Mouse (Mus musculus): ENCODE results near the gene Msrb3. TPM values are rescaled to one million over a fixed set of nuclear protein-coding genes. Genes with fewer than 3 reads are reported as not detected.

Msrb3 gene
- polyA plus RNA-seq, 1 experiment from 2014 or later: 20.6 TPM

DNA sequence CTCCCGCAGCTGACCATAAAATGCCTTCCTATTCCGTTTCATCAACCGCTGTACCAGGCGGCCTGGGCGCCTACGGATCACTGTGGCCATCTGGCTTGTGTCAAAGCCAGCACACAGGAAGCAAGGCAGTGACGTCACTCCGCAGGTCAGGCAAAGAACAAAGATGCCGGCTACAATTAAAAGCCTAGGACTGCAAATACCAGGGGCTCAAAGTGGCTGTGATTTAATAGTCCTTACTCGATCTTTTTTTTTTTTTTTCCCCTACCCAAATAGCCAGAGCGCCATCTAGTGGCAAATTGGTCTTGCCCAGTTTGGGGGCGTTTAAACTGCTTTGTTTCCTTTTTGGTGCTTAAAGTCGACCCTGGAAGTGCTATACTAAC, 26.4 kb downstream of the Msrb3 start:
- no peaks in the 10 kb centered on the region for H3K27me3 ChIP-seq (ENCODE audit: insufficient read depth, poor library complexity, severe bottlenecking)
- 4% methylated on average over 13 of the region's 13 CpGs for WGBS
- peaks cover 58% of the 10 kb centered on the region for H3K4me1 ChIP-seq
- H3K4me3 ChIP-seq: peak overlapping the region; percentile 36; the same call in 1 of the 2 replicates
- H3K36me3 ChIP-seq: peaks cover 16% of the 10 kb centered on the region; the same call in 1 of the 2 replicates
- peak; percentile 90 for DNase-seq (ENCODE audit: low spot score)
- no peaks in the 10 kb centered on the region for H3K9me3 ChIP-seq
- peak overlapping the region; percentile 85 for H3K27ac ChIP-seq

- 57% methylated on average over 22 of the region's 22 CpGs for whole genome bisulfite sequencing
- Histone ChIP-seq H3K27me3 (ENCODE audit: insufficient read depth, poor library complexity, severe bottlenecking) (no peaks in the 10 kb centered on the region), H3K4me1 (peaks cover 58% of the 10 kb centered on the region), H3K9me3 (no peaks in the 10 kb centered on the region), H3K36me3 (peaks cover 16% of the 10 kb centered on the region; the same call in 1 of the 2 replicates), H3K4me3 (peak overlapping the region; percentile 36; the same call in 1 of the 2 replicates), H3K27ac (peak overlapping the region; percentile 85)
- DNase-seq (ENCODE audit: low spot score): no peak
Measured at GRCm38 (mm10) chr10:120871630-120872482, 27.0 kb downstream of the Msrb3 start.

DNA sequence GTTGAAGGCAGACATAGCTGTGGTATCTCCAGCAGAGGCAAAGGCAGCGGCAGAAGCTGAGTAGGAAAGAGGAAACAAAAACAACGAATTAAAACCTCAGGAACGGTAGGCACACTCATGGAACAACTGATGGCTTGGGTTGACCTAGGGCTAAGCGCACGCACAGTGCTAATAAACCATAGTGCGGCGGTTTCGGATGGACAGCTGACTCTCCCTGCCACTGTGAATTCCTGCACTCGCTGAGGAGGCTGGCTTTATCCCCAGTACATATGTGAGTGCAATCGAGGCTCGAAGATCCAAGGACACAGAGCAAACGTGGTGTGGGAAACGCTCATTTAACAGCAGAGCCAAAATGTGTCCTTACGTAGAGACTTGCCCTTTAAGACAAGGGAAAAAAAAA, 27.8 kb downstream of the Msrb3 start:
- Histone ChIP-seq H3K27me3 (ENCODE audit: insufficient read depth, poor library complexity, severe bottlenecking) (no peaks in the 10 kb centered on the region), H3K27ac (peak overlapping the region; percentile 59; the same call in 1 of the 2 replicates), H3K4me3 (no peak overlapping the region), H3K4me1 (peaks cover 51% of the 10 kb centered on the region), H3K36me3 (peaks cover 16% of the 10 kb centered on the region; the same call in 1 of the 2 replicates), H3K9me3 (no peaks in the 10 kb centered on the region)
- DNase-seq (ENCODE audit: low spot score): no peak
- 73% methylated on average over 14 of the region's 14 CpGs for WGBS

GRCm38 (mm10) chr10:120869241-120869775, 29.6 kb downstream of the Msrb3 start:
- Histone ChIP-seq H3K4me1 (peaks cover 35% of the 10 kb centered on the region), H3K27ac (no peak overlapping the region), H3K36me3 (peaks cover 16% of the 10 kb centered on the region; the same call in 1 of the 2 replicates)

DNA sequence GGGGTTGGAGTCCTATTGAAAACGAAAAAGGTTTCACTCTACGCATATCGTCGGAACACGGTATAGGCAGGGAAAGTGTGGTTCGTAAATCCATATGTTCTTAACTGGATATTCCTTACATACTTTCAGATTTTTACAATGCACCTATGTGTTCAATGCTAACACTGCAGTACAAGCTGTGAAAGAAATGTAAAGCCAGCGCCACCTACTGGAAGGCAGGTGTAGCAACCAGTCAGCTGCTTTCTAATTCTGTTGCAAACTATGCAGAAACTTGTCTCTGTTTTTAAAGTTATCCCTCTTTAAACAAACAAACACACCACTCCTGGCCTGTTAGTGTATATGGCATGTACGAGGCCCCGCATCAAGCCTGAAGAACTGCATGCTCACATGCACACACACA, 34.5 kb downstream of the Msrb3 start:
- DNase-seq (ENCODE audit: low spot score): peak; percentile 71
- H3K4me3 ChIP-seq: no peak overlapping the region
- no peaks in the 10 kb centered on the region for H3K27me3 ChIP-seq (ENCODE audit: insufficient read depth, poor library complexity, severe bottlenecking)
- WGBS: 28% methylated on average over 9 of the region's 9 CpGs
- peaks cover 15% of the 10 kb centered on the region for H3K36me3 ChIP-seq
- peaks cover 12% of the 10 kb centered on the region; the same call in 1 of the 2 replicates for H3K4me1 ChIP-seq
- no peak overlapping the region for H3K27ac ChIP-seq
- H3K9me3 ChIP-seq: no peaks in the 10 kb centered on the region

More at GRCm38 (mm10) chr10:120869241-120869775, 29.6 kb downstream of the Msrb3 start:
- peak; percentile 69 for DNase-seq (ENCODE audit: low spot score)
- no peaks in the 10 kb centered on the region for H3K9me3 ChIP-seq
- 88% methylated on average over 22 of the region's 22 CpGs for whole genome bisulfite sequencing
- H3K27me3 ChIP-seq (ENCODE audit: insufficient read depth, poor library complexity, severe bottlenecking): no peaks in the 10 kb centered on the region
- no peak overlapping the region for H3K4me3 ChIP-seq

DNA sequence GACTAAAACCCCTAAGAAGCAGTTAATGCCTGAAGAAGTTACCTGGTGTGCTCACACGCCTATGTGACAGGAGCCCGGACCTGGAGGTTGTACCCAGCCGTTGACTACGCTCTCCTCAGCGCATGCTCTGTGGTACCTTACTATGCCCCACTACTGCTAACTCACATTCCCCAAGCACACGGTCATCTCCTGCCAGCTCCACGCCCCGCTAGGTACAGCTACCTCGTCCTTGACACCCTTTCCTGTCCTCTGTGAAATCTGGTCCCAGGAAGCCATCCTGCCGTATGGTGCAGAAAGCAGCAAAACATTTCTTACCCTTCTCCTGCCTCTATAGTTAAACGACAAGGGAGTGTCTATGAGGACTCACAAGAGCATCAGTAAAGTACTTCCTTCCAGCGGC, 37.2 kb downstream of the Msrb3 start:
- H3K4me1 ChIP-seq: peaks cover 27% of the 10 kb centered on the region
- no peaks in the 10 kb centered on the region for H3K9me3 ChIP-seq
- peaks cover 10% of the 10 kb centered on the region for H3K36me3 ChIP-seq
- no peaks in the 10 kb centered on the region for H3K27me3 ChIP-seq (ENCODE audit: insufficient read depth, poor library complexity, severe bottlenecking)
- no peak overlapping the region for H3K4me3 ChIP-seq
- H3K27ac ChIP-seq: no peak overlapping the region
- no peak for DNase-seq (ENCODE audit: low spot score)
- 91% methylated on average over 12 of the region's 12 CpGs for WGBS

DNA sequence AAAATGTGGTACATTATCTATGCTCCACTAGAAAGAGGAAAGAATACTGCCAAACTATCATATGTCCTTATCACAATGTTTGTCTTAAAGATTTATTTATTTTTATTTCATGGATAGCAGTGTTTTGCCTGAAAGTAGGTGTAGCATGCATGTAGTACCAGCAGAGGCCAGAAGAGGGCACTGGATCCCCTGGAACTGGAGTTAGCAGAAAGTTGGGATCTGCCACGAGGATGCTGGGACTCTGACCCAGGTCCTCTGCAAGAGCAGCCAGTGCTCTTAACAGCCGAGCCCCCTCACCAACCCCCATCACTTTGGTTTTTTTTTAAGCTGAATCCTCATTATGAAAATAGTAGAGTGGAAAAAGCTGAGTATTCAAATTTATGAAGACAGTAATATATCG, 37.7 kb downstream of the Msrb3 start:
- no peak for DNase-seq (ENCODE audit: low spot score)
- H3K27ac ChIP-seq: no peak overlapping the region
- WGBS: 79% methylated on average over 3 of the region's 3 CpGs

DNA sequence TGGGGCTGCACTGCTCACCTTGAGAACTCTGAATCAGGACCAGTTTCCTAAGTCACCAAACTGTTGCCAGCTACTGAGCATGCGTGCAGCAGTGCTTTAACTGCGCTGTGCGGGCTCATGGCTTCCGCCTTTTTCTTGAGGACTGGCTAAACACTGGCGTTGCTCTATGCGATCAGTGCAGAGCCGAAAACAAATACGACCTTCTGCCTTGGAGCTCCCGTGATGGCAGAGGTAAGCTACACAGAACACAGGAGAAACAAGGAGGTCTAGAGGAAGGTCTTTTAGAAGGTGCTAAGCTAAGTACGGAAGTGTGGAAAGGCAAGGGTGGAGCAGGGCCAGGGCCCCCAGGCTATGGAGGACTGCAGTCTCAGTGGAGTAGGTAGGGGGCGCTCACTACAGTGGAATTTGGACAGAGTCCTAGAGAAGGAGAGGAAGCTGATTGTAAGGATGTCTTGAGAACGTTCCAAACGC, 41.3 kb downstream of the Msrb3 start:
- no peaks in the 10 kb centered on the region for H3K27me3 ChIP-seq (ENCODE audit: insufficient read depth, poor library complexity, severe bottlenecking)
- peaks cover 32% of the 10 kb centered on the region for H3K4me1 ChIP-seq
- H3K36me3 ChIP-seq: peaks cover 10% of the 10 kb centered on the region
- WGBS: 43% methylated on average over 13 of the region's 13 CpGs
- peak overlapping the region; percentile 38; the same call in 1 of the 2 replicates for H3K4me3 ChIP-seq
- H3K27ac ChIP-seq: peak overlapping the region; percentile 82
- H3K9me3 ChIP-seq: no peaks in the 10 kb centered on the region
- no peak for DNase-seq (ENCODE audit: low spot score)

More for the DNA sequence above, 37.7 kb downstream of the Msrb3 start:
- H3K4me1 ChIP-seq: peaks cover 27% of the 10 kb centered on the region
- H3K27me3 ChIP-seq (ENCODE audit: insufficient read depth, poor library complexity, severe bottlenecking): no peaks in the 10 kb centered on the region
- no peaks in the 10 kb centered on the region for H3K9me3 ChIP-seq
- no peak overlapping the region for H3K4me3 ChIP-seq
- peaks cover 10% of the 10 kb centered on the region for H3K36me3 ChIP-seq

DNA sequence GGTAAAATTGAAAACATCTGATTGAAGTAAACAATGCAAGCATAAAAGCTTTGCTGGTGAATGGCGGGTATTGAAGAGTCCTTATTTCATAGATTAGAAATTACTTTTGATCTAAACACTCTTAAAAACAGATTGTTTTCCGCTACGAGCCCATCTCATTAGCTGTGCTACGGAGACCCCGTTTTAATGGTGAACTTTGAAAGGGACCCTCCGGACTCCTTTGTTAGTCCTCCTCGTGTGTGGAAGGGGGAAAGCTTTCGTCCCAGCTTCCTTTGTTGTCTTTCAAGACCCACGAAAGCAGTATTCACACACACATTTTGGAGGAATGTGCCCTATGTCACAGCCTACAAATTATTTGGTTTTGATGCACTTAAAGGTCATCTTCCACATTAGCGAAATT, 44.6 kb downstream of the Msrb3 start:
- H3K4me1 ChIP-seq: peaks cover 28% of the 10 kb centered on the region
- H3K27ac ChIP-seq: no peak overlapping the region
- 84% methylated on average over 10 of the region's 10 CpGs for WGBS

GRCm38 (mm10) chr10:120853816-120854215, 45.1 kb downstream of the Msrb3 start:
- Histone ChIP-seq H3K9me3 (no peaks in the 10 kb centered on the region), H3K4me3 (no peak overlapping the region), H3K36me3 (peaks cover 7% of the 10 kb centered on the region; the same call in 1 of the 2 replicates), H3K27ac (no peak overlapping the region), H3K27me3 (ENCODE audit: insufficient read depth, poor library complexity, severe bottlenecking) (no peaks in the 10 kb centered on the region), H3K4me1 (peaks cover 23% of the 10 kb centered on the region)
- WGBS: 77% methylated on average over 9 of the region's 9 CpGs
- no peak for DNase-seq (ENCODE audit: low spot score)

More for the DNA sequence above, 44.6 kb downstream of the Msrb3 start:
- DNase-seq (ENCODE audit: low spot score): no peak
- H3K9me3 ChIP-seq: no peaks in the 10 kb centered on the region
- no peaks in the 10 kb centered on the region for H3K27me3 ChIP-seq (ENCODE audit: insufficient read depth, poor library complexity, severe bottlenecking)
- H3K4me3 ChIP-seq: no peak overlapping the region
- H3K36me3 ChIP-seq: peaks cover 3% of the 10 kb centered on the region; the same call in 1 of the 2 replicates

- no peaks in the 10 kb centered on the region for H3K27me3 ChIP-seq (ENCODE audit: insufficient read depth, poor library complexity, severe bottlenecking)
- 76% methylated on average over 9 of the region's 9 CpGs for WGBS
- no peak for DNase-seq (ENCODE audit: low spot score)
- H3K4me1 ChIP-seq: peaks cover 11% of the 10 kb centered on the region
- 0 out of 2 replicates have a peak overlapping the region, but pooled peaks have one; percentile 6 for H3K27ac ChIP-seq
- H3K4me3 ChIP-seq: no peak overlapping the region
- peaks cover 28% of the 10 kb centered on the region for H3K36me3 ChIP-seq
- no peaks in the 10 kb centered on the region for H3K9me3 ChIP-seq
Measured at GRCm38 (mm10) chr10:120851196-120851781, 47.6 kb downstream of the Msrb3 start.

DNA sequence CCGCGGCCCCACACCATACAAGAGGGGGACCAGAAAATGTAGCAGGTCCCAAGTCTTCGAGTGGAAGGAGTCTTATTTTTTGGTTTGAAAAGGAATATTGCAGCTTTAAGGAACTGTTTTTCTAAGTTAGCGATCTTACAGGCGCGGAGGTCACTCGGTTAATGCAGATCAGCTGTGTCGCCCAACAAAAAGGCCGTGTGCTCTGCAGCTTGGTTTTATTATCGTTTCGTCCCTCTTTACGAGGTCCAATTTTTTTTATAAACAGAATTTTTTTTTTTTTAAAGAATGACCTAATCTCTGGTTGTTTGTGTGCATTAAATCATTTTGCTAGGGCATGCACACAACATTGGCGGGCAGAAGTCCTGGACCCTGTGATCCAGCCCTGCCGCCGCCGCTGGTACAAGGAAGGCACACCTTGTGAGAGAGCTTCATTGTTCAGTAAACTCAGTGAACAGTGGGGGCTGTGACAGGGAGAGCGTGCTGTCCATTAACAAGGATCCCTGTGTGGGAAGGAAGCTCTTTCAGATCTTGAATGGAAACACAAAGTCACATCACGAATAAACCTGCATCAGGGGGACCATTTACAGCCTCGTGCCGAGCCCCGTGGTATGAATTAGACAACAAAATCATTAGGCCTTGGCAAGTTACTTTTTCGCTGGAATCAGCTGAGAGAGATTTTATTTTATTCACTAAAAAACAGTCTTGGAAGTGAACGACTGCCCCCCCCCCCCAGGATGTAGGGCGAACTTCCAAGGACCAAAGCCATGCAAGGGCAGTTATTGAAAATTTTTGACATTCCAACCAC, 48.3 kb downstream of the Msrb3 start:
- Histone ChIP-seq H3K27ac (no peak overlapping the region), H3K4me3 (no peak overlapping the region), H3K4me1 (peaks cover 11% of the 10 kb centered on the region), H3K27me3 (ENCODE audit: insufficient read depth, poor library complexity, severe bottlenecking) (no peaks in the 10 kb centered on the region), H3K9me3 (no peaks in the 10 kb centered on the region), H3K36me3 (peaks cover 35% of the 10 kb centered on the region)
- DNase-seq (ENCODE audit: low spot score): no peak
- WGBS: 82% methylated on average over 24 of the region's 24 CpGs
